Mouse (Mus musculus): ENCODE data around the gene Ifna6. TPM values are rescaled to one million over a fixed set of nuclear protein-coding genes. Genes with fewer than 3 reads are reported as not detected.
"Not testable (repeated sequence)": the region's sequence is repeated elsewhere in the genome, so short reads cannot be mapped to it uniquely, and the experiment has no call there.

Ifna6 gene
- polyA plus RNA-seq (2012; rRNA removed) = not detected in 2 replicates

- not testable (repeated sequence) for DNase-seq; H3K4me1 ChIP-seq (ENCODE audit: control insufficient read depth, insufficient read depth, low read length)
Observed at GRCm38 (mm10) chr4:88827116-88827515, at the start of gene Ifna6. Gene Ifna6 (plus strand): TSS chr4:88827416.

GRCm38 (mm10) chr4:88779550-88779949, 47.7 kb upstream of the Ifna6 start, which contains the start of gene Gm13272:
Gene Gm13272 (plus strand): TSS chr4:88779850.
- DNase-seq; H3K4me3 ChIP-seq (replicated peaks; ENCODE audit: extremely low read depth, low read depth, low read length); H3K4me1 ChIP-seq (ENCODE audit: control insufficient read depth, insufficient read depth, low read length): not testable (repeated sequence)
- WGBS = no CpG with 5 or more reads among the region's 29 CpGs

More at GRCm38 (mm10) chr4:88827116-88827515, at the start of gene Ifna6:
- H3K4me3 ChIP-seq (replicated peaks; ENCODE audit: extremely low read depth, low read depth, low read length) = not testable (repeated sequence)

- H3K4me3 ChIP-seq (replicated peaks; ENCODE audit: extremely low read depth, low read depth, low read length); H3K4me1 ChIP-seq (ENCODE audit: control insufficient read depth, insufficient read depth, low read length); DNase-seq: not testable (repeated sequence)
- WGBS = 49% methylated on average over 16 of the region's 18 CpGs
Observed at GRCm38 (mm10) chr4:88780320-88780719, 46.9 kb upstream of the Ifna6 start.

- not testable (repeated sequence) for H3K4me3 ChIP-seq (replicated peaks; ENCODE audit: extremely low read depth, low read depth, low read length); DNase-seq; H3K4me1 ChIP-seq (ENCODE audit: control insufficient read depth, insufficient read depth, low read length)
- 10% methylated on average over 4 of the region's 7 CpGs for WGBS
Observed at GRCm38 (mm10) chr4:88781831-88782230, 45.4 kb upstream of the Ifna6 start, which contains the start of gene Ifnz. Gene Ifnz (plus strand): TSS chr4:88782131.

- not testable (repeated sequence) for H3K4me1 ChIP-seq (ENCODE audit: control insufficient read depth, insufficient read depth, low read length); DNase-seq; H3K4me3 ChIP-seq (replicated peaks; ENCODE audit: extremely low read depth, low read depth, low read length)
- WGBS = 2% methylated on average over 19 of the region's 31 CpGs
Observed at GRCm38 (mm10) chr4:88782335-88782734, 44.9 kb upstream of the Ifna6 start.

- not testable (repeated sequence) for H3K4me3 ChIP-seq (replicated peaks; ENCODE audit: extremely low read depth, low read depth, low read length); H3K4me1 ChIP-seq (ENCODE audit: control insufficient read depth, insufficient read depth, low read length); DNase-seq
- WGBS = no CpG with 5 or more reads among the region's 27 CpGs
Observed at GRCm38 (mm10) chr4:88785409-88785808, 41.8 kb upstream of the Ifna6 start, which contains the start of gene Gm13276. Gene Gm13276 (plus strand): TSS chr4:88785709.

- H3K4me3 ChIP-seq (replicated peaks; ENCODE audit: extremely low read depth, low read depth, low read length); H3K4me1 ChIP-seq (ENCODE audit: control insufficient read depth, insufficient read depth, low read length): not testable (repeated sequence)
- peak; percentile 38 for DNase-seq
- TF ChIP-seq CTCF (IDR thresholded peaks at IDR 0.05; ENCODE audit: insufficient read depth, low read length) = peak; percentile 38
- WGBS = 0% methylated on average over 4 of the region's 28 CpGs
Observed at GRCm38 (mm10) chr4:88788402-88788801, 38.8 kb upstream of the Ifna6 start, which contains the start of gene Gm13277. Gene Gm13277 (plus strand): TSS chr4:88788632.

GRCm38 (mm10) chr4:88791250-88791649, 36.0 kb upstream of the Ifna6 start, which contains the start of gene Gm13278:
Gene Gm13278 (plus strand): TSS chr4:88791550.
- DNase-seq; H3K4me1 ChIP-seq (ENCODE audit: control insufficient read depth, insufficient read depth, low read length): not testable (repeated sequence)
- no CpG with 5 or more reads among the region's 28 CpGs for WGBS

GRCm38 (mm10) chr4:88793936-88794675, 33.1 kb upstream of the Ifna6 start, which contains the start of gene Gm13275:
Gene Gm13275 (plus strand): TSS chr4:88794487.
- WGBS = 1% methylated on average over 15 of the region's 52 CpGs
- DNase-seq = peak; percentile 78
- H3K4me1 ChIP-seq (ENCODE audit: control insufficient read depth, insufficient read depth, low read length); H3K4me3 ChIP-seq (replicated peaks; ENCODE audit: extremely low read depth, low read depth, low read length): not testable (repeated sequence)

More at GRCm38 (mm10) chr4:88791250-88791649, 36.0 kb upstream of the Ifna6 start, which contains the start of gene Gm13278:
- not testable (repeated sequence) for H3K4me3 ChIP-seq (replicated peaks; ENCODE audit: extremely low read depth, low read depth, low read length)

- not testable (repeated sequence) for H3K4me3 ChIP-seq (replicated peaks; ENCODE audit: extremely low read depth, low read depth, low read length); H3K4me1 ChIP-seq (ENCODE audit: control insufficient read depth, insufficient read depth, low read length); DNase-seq
- WGBS = no CpG with 5 or more reads among the region's 28 CpGs
Observed at GRCm38 (mm10) chr4:88797097-88797496, 30.1 kb upstream of the Ifna6 start, which contains the start of gene Gm13279. Gene Gm13279 (plus strand): TSS chr4:88797397.

GRCm38 (mm10) chr4:88799365-88799764, 27.9 kb upstream of the Ifna6 start, which contains the start of gene Gm13285:
Gene Gm13285 (plus strand): TSS chr4:88799665.
- WGBS = 4% methylated on average over 6 of the region's 7 CpGs

GRCm38 (mm10) chr4:88802954-88803353, 24.3 kb upstream of the Ifna6 start, which contains the start of gene Gm13287:
Gene Gm13287 (plus strand): TSS chr4:88803254.
- WGBS = no CpG with 5 or more reads among the region's 29 CpGs
- not testable (repeated sequence) for DNase-seq; H3K4me3 ChIP-seq (replicated peaks; ENCODE audit: extremely low read depth, low read depth, low read length); H3K4me1 ChIP-seq (ENCODE audit: control insufficient read depth, insufficient read depth, low read length)

More at GRCm38 (mm10) chr4:88799365-88799764, 27.9 kb upstream of the Ifna6 start, which contains the start of gene Gm13285:
- not testable (repeated sequence) for DNase-seq; H3K4me3 ChIP-seq (replicated peaks; ENCODE audit: extremely low read depth, low read depth, low read length); H3K4me1 ChIP-seq (ENCODE audit: control insufficient read depth, insufficient read depth, low read length)

GRCm38 (mm10) chr4:88805231-88805630, 22.0 kb upstream of the Ifna6 start, which contains the start of gene Gm13288:
Gene Gm13288 (plus strand): TSS chr4:88805531.
- H3K4me3 ChIP-seq (replicated peaks; ENCODE audit: extremely low read depth, low read depth, low read length); DNase-seq; H3K4me1 ChIP-seq (ENCODE audit: control insufficient read depth, insufficient read depth, low read length): not testable (repeated sequence)
- no CpG with 5 or more reads among the region's 8 CpGs for WGBS

GRCm38 (mm10) chr4:88805761-88806160, 21.5 kb upstream of the Ifna6 start:
- WGBS = 0% methylated on average over 9 of the region's 34 CpGs
- not testable (repeated sequence) for H3K4me3 ChIP-seq (replicated peaks; ENCODE audit: extremely low read depth, low read depth, low read length); H3K4me1 ChIP-seq (ENCODE audit: control insufficient read depth, insufficient read depth, low read length)
- peak; percentile 5 for DNase-seq
